ENCODE assay signal across 8 mouse cellular contexts in the genomic region with DNA sequence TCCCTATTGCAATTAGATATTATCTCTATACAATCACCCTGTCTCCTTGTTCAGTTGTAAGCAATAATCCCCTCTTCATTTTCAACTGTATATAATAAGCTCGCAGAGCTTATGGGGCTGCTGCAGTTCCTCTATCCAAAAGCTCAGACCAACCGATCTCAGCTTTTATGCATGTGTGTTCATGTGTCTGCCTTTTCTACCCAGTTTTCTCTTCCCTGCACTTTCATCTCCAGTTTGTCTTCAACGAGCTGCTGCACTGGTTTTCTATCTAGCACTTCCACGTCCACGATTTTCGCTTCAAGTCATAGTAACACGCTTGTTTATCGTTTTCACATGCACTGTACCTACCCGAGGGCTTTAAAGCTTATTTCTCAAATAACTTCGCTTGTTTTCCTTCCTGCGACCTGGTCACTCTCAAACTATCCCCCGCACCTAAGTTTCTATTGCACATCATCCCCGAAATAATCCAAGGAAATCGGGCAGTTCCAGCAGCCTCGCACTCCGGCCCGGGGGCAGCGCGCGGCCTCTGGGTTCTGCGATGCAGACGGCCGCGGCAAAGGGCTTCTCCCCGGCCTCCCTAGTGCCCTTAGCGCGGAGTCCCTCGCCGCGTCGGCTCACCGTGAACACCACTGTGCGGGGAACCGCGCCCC. TPM values are rescaled to one million over a fixed set of nuclear protein-coding genes. Genes with fewer than 3 reads are reported as not detected.
DNase-seq lines count a peak whose midpoint lies in the region; ATAC-seq and TF ChIP-seq lines count a peak whose summit lies in the region.

No protein-coding gene starts in this region.

- H3K27ac ChIP-seq in left cerebral cortex, adult 2 months = peak overlapping the region; percentile 96
- H3K27ac ChIP-seq in intestine, embryonic 15.5 days = no peak overlapping the region
- H3K27ac ChIP-seq in neural tube, embryonic 13.5 days (replicated peaks) = peak overlapping the region; percentile 96

- H3K4me1 ChIP-seq in intestine, embryonic 15.5 days (replicated peaks) = 0 out of 2 replicates have a peak, but pooled peaks cover 3% of the 10 kb centered on the region
- H3K4me1 ChIP-seq in neural tube, embryonic 13.5 days (replicated peaks) = peaks cover 30% of the 10 kb centered on the region

- H3K27me3 ChIP-seq in intestine, embryonic 15.5 days (replicated peaks) = no peaks in the 10 kb centered on the region
- no peaks in the 10 kb centered on the region for H3K27me3 ChIP-seq in neural tube, embryonic 13.5 days

- peak overlapping the region; percentile 67 for H3K4me2 ChIP-seq in intestine, embryonic 15.5 days (replicated peaks)
- H3K4me2 ChIP-seq in neural tube, embryonic 13.5 days = peak overlapping the region; percentile 74

- intact Hi-C loops in left cerebral cortex, adult 2 months (cut with DNase I) = no loop called here

- ATAC-seq in intestine, embryonic 15.5 days = 0 out of 2 replicates have a peak, but pooled peaks have one; percentile 1
- ATAC-seq in neural tube, embryonic 13.5 days (ENCODE audit: low read depth) = peak; percentile 26; the same call in 1 of the 2 replicates

- peak overlapping the region; percentile 77 for H3K9ac ChIP-seq in intestine, embryonic 15.5 days
- peak overlapping the region; percentile 93 for H3K9ac ChIP-seq in neural tube, embryonic 13.5 days

- H3K36me3 ChIP-seq in intestine, embryonic 15.5 days = peaks cover 17% of the 10 kb centered on the region
- H3K36me3 ChIP-seq in neural tube, embryonic 13.5 days = peaks cover 39% of the 10 kb centered on the region

- TF ChIP-seq CTCF in left cerebral cortex, adult 2 months (IDR thresholded peaks at IDR 0.05) = no peak

- no peak for DNase-seq in left cerebral cortex, adult 2 months (ENCODE audit: extremely low spot score in 1 of 2, low spot score in 2 of 2)
- DNase-seq in left cerebral cortex, adult 9 months (ENCODE audit: low spot score in 2 of 2) = no peak
- peak; percentile 10 for DNase-seq in c-Kit-positive CD71-positive TER-119-positive erythroid progenitor cells, embryonic 14.5 days (ENCODE audit: low spot score)
- DNase-seq in layer of hippocampus, adult 9-10 months (ENCODE audit: low spot score) = no peak
- DNase-seq in layer of hippocampus, adult 8-10 months (ENCODE audit: low spot score in 2 of 2) = no peak
- DNase-seq in ovary, postnatal 36 days (ENCODE audit: low spot score) = no peak

- peak overlapping the region; percentile 78 for H3K4me3 ChIP-seq in left cerebral cortex, adult 2 months
- H3K4me3 ChIP-seq in intestine, embryonic 15.5 days (replicated peaks) = peak overlapping the region; percentile 54
- H3K4me3 ChIP-seq in neural tube, embryonic 13.5 days = peak overlapping the region; percentile 78

- under 1% methylated on average over 35 of the region's 35 CpGs for WGBS in intestine, embryonic 15.5 days
- 2% methylated on average over 35 of the region's 35 CpGs for WGBS in neural tube, embryonic 13.5 days

- H3K9me3 ChIP-seq in intestine, embryonic 15.5 days = no peaks in the 10 kb centered on the region
- H3K9me3 ChIP-seq in neural tube, embryonic 13.5 days = no peaks in the 10 kb centered on the region

RNA-seq across cellular contexts. Expression of a gene that starts 0.4 kb away (rescaled TPM):
- 10 to 100 TPM; 37.8 to 42.7 TPM for total RNA-seq in left cerebral cortex, adult 2 months (2021)
- 32.5 and 35.4 TPM in 2 replicates for polyA plus RNA-seq in intestine, embryonic 15.5 days (2015; fragmentation: Nextera tagmentation; extraction: Ambion mirVana)
- 39.8 and 43.6 TPM in 2 replicates for polyA plus RNA-seq in neural tube, embryonic 13.5 days (2015; fragmentation: Nextera tagmentation; extraction: Ambion mirVana)
- 10 to 100 TPM; 34.2 to 47.2 (median 41.8) TPM for total RNA-seq in layer of hippocampus, adult 8-10 months (2022)

RNA-seq across cellular contexts. Expression of a gene that starts 0.4 kb away (rescaled TPM):
- total RNA-seq in left cerebral cortex, adult 2 months (2021) = 10 to 100 TPM; 18.4 to 22.5 TPM
- polyA plus RNA-seq in intestine, embryonic 15.5 days (2015; fragmentation: Nextera tagmentation; extraction: Ambion mirVana) = 38.1 and 45.6 TPM in 2 replicates
- polyA plus RNA-seq in neural tube, embryonic 13.5 days (2015; fragmentation: Nextera tagmentation; extraction: Ambion mirVana) = 33.0 and 36.9 TPM in 2 replicates
- 10 to 100 TPM; 23.0 to 27.2 (median 23.7) TPM for total RNA-seq in layer of hippocampus, adult 8-10 months (2022)
